Mouse (Mus musculus) left cerebral cortex, postnatal 25 days (tissue): ENCODE measurements around the gene Lypd4. TPM values are rescaled to one million over a fixed set of nuclear protein-coding genes. Genes with fewer than 3 reads are reported as not detected.
A peak's percentile ranks its signal among the peaks of the same experiment; 100 is the strongest.

Experiments used
- DNase-seq, 2 experiments: peaks; one replicate each; pipeline ENCODE4 v3.0.0; 2022; ENCODE audit warnings: low spot score in 2 of 2, mixed read lengths in 1 of 2
- intact Hi-C: fragments of 180-260 bp; cut with DNase I; formaldehyde crosslinking; loops from one replicate; pipeline ENCODE4 v1.15.1; 2025
- total RNA-seq, 2 experiments: library from RNA; stranded (reverse); gene quantifications; 2 replicates each; pipeline ENCODE4 v1.2.3; 2021

Gene Lypd4
- total RNA-seq, 2 experiments from 2014 or later = not detected

GRCm38 (mm10) chr7:24890281-24891216 is 20.8 kb upstream of the Lypd4 start:
- DNase-seq = peak; percentile 70 to 80
- intact Hi-C loops = loop anchor here (2.0 to 5.0 kb wide), 3 partner anchors 14 to 80 kb away; no protein-coding TSS in a partner anchor

- intact Hi-C loops = loop anchor here (2.0 to 5.0 kb wide), 3 partner anchors 15 to 81 kb away; no protein-coding TSS in a partner anchor
- no peak for DNase-seq
Measured at GRCm38 (mm10) chr7:24889431-24890220, 19.9 kb upstream of the Lypd4 start.

GRCm38 (mm10) chr7:24887096-24887495 is 17.4 kb upstream of the Lypd4 start:
- intact Hi-C loops = no loop called here
- no peak for DNase-seq

- DNase-seq = no peak
- intact Hi-C loops = no loop called here
Measured at GRCm38 (mm10) chr7:24886308-24886633, 16.5 kb upstream of the Lypd4 start.

GRCm38 (mm10) chr7:24885468-24886307 is 15.9 kb upstream of the Lypd4 start:
- intact Hi-C loops = no loop called here

GRCm38 (mm10) chr7:24884693-24885291 is 15.1 kb upstream of the Lypd4 start:
- intact Hi-C loops = no loop called here
- peak in 1 of 2 experiments; percentile 16 for DNase-seq

More at GRCm38 (mm10) chr7:24885468-24886307, 15.9 kb upstream of the Lypd4 start:
- no peak for DNase-seq

- peak; percentile 95 to 99 for DNase-seq
- intact Hi-C loops = loop anchor here (2.0 kb wide), 1 partner anchor 67 kb away; no protein-coding TSS in a partner anchor
Measured at GRCm38 (mm10) chr7:24883896-24884692, 14.4 kb upstream of the Lypd4 start, which contains the start of gene Rps19. Rps19 (plus strand) TSS chr7:24884371.

GRCm38 (mm10) chr7:24882416-24883199 is 12.9 kb upstream of the Lypd4 start:
- no peak for DNase-seq
- intact Hi-C loops = loop anchor here (2.0 kb wide), 1 partner anchor 66 kb away; no protein-coding TSS in a partner anchor

- intact Hi-C loops = no loop called here
Measured at GRCm38 (mm10) chr7:24879620-24880019, 9.9 kb upstream of the Lypd4 start.

GRCm38 (mm10) chr7:24877588-24877987 is 7.8 kb upstream of the Lypd4 start:
- DNase-seq = no peak
- intact Hi-C loops = no loop called here

More at GRCm38 (mm10) chr7:24879620-24880019, 9.9 kb upstream of the Lypd4 start:
- no peak for DNase-seq

GRCm38 (mm10) chr7:24869080-24869479 is 661 bp downstream of the Lypd4 start:
- DNase-seq = no peak
- intact Hi-C loops = no loop called here

GRCm38 (mm10) chr7:24864156-24864555 is 5.6 kb downstream of the Lypd4 start:
- intact Hi-C loops = no loop called here
- no peak for DNase-seq

- intact Hi-C loops = no loop called here
- no peak for DNase-seq
Measured at GRCm38 (mm10) chr7:24862853-24863252, 6.9 kb downstream of the Lypd4 start.

- intact Hi-C loops = no loop called here
- no peak for DNase-seq
Measured at GRCm38 (mm10) chr7:24861913-24862312, 7.8 kb downstream of the Lypd4 start, which contains the start of gene Gm9844. Gm9844 (plus strand) TSS chr7:24862213.

GRCm38 (mm10) chr7:24859234-24859633 is 10.5 kb downstream of the Lypd4 start:
- no peak for DNase-seq
- intact Hi-C loops = no loop called here

GRCm38 (mm10) chr7:24856460-24857120 is 13.2 kb downstream of the Lypd4 start:
- intact Hi-C loops = no loop called here
- no peak for DNase-seq

GRCm38 (mm10) chr7:24853695-24854094 is 16.0 kb downstream of the Lypd4 start:
- intact Hi-C loops = no loop called here

More at GRCm38 (mm10) chr7:24853695-24854094, 16.0 kb downstream of the Lypd4 start:
- no peak for DNase-seq
